Mouse (Mus musculus) left cerebral cortex, adult 18-20 months (tissue): ENCODE measurements around the gene Gpr139. TPM values are rescaled to one million over a fixed set of nuclear protein-coding genes. Genes with fewer than 3 reads are reported as not detected.

Experiments used
- DNase-seq, 2 experiments: peaks; one replicate each; pipeline ENCODE4 v3.0.0; 2021 to 2022; ENCODE audit warnings: low spot score in 2 of 2, mixed read lengths in 1 of 2
- long read RNA-seq, 2 experiments: library from polyadenylated mRNA; stranded (forward); transcript quantifications; one replicate each; pipeline ENCODE4 v2.0.0; 2021
- total RNA-seq, 2 experiments: library from RNA; stranded (reverse); gene quantifications; 2 replicates each; pipeline ENCODE4 v1.2.3; 2021

Gene Gpr139
- total RNA-seq = 1 to 10 TPM in 1 of 2 experiments, under 1 TPM in 1; 0.77 to 1.3 TPM
- long read RNA-seq, experiment 1, full-length matches to known transcripts = 3 of 3 reads
- long read RNA-seq, experiment 1, partial matches to known transcripts = 0 of 3 reads
- long read RNA-seq, experiment 1, other reads (novel, unspliced or antisense) = 0 of 3 reads
- long read RNA-seq, experiment 2 = 0 reads

DNA sequence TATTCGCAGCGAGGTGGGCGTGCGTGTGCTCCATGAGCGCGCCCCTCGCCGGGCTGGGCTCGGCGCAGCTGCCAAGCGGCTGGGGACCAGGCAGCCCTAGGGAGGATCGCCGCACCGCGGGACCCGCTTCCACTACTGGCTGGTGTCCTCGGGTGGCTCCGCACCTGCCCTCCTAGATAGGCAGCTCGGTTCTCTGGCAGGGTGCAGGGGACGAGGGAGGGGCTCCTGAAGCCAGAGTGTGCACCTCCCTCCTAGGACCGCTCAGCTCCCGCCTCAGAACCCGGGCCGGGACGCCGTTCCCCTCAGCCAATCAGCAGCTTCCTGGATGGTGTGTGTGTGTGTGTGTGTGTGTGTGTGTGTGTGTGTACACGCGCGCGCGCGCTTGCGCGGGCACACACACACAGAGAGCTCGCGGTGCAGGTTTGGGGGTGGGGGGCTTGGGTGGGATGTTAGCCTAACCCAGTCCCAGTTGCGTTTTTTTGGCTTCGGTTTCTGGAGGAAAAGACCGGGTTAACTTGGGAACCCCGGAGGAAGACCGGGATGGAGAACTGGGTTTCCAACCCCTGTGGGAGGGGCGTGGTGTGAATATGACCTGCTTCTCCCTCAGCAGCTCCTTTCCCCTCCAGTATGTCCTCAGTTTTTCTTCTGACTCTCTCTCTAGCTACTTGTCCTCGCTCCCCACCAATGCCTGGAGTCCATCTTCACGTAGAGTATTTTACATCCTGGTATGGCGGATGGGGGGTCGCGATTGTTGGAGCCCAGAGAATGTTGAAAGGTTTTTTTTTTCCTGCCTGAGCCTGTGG lies at the start of gene Gpr139:
Gene Gpr139, minus strand, starts transcription at position 263 of the 803 bp plus-strand sequence.
- peak; percentile 16 to 23 for DNase-seq

DNA sequence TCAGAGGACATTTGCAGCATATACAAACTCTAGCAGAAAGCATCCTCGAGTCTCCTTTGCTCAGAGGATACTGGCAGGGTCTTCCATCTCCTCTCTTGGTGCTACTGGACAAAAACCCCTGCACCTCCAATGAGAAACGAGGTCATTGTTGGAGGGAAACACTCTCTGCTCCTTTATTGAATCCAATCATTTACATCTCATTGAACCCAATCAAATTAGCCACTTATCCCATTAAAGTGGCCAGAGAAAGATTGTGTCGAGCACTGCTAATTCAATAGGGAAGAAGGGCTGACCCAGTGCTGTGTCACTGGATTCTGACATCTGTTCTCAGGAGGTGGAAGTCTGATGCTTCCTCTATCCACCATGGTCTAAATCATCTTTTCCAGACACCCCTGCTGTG lies 46.6 kb upstream of the Gpr139 start:
- no peak for DNase-seq

DNA sequence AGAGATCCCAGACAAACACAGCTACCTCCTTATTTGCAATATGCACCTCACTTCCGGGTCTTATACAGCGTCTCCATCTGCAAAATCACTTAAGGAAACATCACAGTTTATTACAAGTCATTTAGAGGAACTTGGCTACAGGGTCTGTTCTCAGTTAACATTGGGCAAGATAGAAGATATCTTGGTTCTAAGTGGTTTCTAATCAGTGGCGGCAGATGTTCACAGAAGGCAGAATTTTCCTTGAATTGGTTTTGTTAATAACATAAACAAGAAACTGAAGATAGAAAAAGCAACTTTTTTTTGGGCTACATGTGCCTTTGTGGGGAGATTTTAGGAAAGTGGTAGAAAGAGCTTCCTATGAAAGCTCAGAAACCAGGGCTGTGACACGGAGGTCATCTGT lies 38.3 kb upstream of the Gpr139 start:
- DNase-seq = no peak

DNA sequence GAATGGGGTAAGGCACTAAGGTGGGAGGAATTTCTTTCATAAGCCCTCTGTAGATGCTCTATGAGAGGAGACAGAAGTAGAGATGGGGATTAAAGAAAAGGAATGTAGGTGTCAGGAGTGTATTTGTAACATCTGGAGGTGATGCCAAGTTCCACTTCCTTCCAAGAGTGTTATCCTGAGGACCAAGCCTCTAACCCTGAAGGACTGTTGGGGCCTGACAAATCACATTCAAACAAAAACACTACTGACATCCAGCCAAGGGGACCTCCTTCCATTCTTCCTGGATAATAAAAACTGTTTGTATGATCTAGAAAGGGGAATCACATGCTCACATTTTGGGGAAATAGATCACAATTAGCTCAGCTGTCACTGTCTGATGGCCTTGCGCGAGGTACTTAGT lies 34.7 kb upstream of the Gpr139 start:
- no peak for DNase-seq

DNA sequence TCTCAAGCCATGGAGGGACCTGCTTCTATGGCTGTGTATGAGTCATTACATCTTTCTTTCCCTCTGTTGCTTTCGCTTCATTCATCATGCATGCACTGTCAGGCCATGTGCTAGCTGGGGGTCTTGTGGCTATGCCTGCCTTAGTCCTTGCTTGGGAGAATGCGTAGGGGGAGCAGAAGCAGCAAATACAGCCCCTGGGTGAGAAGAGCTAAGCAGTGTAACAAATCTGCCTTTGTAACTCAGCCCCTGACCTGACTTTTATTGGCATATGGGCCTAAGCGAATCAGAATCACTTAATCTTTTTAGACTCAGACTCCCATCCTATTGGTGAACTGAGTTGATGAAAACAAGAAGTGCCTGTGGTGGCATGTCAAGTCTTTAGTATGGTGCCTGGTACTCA lies 22.8 kb upstream of the Gpr139 start:
- DNase-seq = no peak

DNA sequence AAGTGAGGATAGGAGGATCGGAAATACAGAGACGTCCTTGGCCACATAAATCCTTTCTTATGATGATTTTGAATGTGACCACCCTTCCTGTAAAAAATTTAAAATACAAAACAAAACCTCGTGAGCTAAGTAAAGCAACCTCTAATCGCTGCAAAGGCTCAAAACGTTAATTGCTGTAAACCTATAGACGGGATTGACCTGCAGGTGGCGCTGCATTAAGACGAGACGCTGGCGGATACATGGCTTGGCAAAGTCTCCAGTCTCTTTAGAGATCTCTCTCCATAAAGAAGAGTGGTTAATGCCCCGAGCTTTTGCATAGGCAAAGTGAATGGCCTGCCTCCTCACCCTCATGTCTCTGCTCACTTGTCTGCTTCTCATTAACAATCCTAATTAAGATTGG lies 2.0 kb upstream of the Gpr139 start:
- DNase-seq = peak; percentile 51 to 72

DNA sequence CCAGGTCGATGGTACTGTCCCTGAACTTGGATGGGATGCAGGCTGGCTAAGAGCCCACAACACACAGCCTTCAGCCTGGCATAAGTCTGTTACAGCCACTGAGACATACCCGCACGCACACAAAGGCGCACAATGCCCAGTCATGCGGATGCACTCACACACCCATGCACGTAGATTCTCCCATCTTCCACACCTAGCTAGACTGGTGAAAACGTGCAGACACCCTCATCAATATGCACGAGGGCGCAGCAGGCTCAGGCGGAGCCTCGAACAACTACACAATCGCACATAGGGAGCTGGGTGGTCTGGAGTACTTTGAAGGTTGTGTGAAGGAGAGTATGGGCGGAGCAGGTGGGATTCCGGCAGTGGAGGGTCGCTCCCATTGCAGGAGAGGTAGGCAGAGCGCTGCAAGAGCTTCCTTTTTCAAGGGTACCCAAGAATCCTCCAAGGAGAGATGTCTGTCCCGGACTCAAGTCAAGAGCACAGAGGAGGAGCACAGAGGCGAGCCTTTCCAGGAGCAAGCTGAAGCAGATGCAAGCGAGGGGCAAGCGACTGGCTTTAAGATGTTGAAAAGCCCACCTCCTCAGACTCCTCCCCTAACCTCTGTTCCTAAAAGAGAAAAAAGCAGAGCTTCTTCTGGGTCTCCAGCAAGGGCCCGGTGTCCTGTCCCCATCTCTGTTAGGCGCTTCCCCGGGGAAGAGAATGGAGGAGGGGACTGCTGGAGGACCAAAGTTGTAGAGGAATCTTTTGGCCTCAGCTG lies 958 bp upstream of the Gpr139 start:
- DNase-seq = peak in 1 of 2 experiments; percentile 1

DNA sequence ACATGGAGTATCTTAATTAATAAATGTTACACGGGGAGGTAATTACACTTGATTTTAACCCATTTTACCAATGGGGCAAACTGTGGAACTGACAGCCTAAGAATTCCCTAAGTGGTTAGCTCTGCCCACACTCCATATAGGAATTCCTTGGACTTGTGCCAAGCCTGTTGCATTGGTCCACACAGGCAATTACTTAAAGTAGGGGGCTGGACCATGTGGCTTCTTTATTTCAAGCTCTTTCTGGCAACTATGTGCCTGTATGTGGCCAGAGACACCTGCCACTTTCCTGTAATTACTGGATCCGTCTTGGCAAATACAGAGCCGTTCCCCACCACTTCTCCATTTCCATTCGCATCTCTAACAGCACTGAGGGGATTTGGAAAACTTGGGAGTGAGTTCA lies 3.4 kb downstream of the Gpr139 start:
- DNase-seq = no peak

DNA sequence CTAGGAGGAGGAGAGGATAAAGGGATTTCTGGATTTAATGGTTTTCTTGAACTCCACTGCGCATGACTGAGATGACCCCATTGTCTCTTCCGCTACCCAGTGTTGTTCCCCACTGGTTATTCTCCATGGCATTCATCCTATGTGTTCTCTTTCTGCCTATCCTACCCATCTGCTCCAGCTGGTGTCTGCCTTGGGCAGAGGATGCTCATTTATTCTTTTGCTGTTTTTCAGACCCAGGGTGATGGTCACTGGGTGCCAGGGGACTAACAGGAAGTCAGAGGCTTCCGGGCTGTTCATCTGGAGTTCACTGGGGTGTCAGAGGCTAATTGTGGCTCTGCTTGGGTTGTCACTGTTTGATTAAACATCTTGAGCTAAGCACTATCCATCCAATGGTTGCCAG lies 24.4 kb downstream of the Gpr139 start:
- DNase-seq = no peak

DNA sequence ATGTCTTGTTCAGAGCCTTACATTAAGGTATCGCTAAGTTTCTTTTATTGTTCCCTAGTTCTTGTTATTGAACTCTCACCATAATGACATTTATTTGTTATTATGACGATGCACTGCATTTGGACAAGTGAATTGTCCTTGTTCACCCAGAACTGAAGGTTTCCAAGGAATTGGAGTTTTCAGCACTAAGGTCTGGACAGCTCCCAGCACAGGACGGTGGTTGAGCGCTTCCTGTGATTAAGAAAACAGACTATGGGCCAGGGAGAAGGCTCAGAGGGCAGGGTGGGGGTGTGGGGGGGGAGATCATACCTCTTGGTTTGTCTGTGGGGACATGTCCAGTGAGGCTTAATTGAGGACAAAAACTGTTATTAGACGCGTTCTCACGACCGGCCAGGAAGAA lies 72.6 kb downstream of the Gpr139 start:
- DNase-seq = no peak

DNA sequence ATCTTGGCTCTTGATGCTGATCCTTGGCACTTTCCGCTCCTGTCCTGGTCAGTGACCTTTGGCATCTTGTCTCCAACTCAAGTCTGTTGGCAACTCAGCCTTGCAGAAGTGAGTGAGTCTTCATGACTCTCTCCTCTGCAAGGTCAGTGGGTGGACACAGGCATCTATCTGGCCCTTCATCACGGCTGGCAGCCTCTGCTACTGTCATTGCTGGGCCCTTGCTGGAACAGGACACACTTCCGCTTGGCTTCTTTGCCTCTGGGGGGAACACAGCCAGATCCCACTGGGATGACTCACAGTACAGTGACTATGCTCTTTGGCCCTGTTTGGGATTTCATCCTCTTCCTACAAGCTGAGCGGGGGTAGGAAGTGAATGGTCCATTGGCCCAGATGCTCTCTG lies 78.5 kb downstream of the Gpr139 start:
- DNase-seq = no peak

DNA sequence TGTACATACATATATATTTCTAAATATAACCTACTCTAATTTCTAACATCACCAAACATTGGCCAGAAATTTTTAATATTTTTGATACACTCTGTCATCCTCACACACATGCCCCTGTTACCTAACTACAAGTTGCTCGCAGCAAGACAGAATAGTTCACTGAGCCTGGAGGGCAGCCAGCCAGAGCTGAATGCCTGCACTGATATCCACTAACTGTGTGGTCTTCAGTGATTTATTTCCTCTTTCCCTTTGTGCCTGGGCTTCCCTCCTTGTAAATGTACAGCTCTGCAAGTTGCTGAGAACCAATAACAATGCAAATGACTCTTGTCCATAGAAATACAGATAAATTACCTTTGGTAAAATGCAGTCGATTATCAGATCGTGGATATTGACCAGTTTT lies 87.8 kb downstream of the Gpr139 start:
- no peak for DNase-seq

Other genes starting within 250 kb of the Gpr139 start
- 100 to 1,000 TPM in 1 of 2 experiments, 10 to 100 TPM in 1; 94.0 to 110 TPM for gene Gprc5b, start 189.4 kb downstream of the Gpr139 start, total RNA-seq